Mouse (Mus musculus) lung, embryonic 15.5 days (tissue): ENCODE measurements at regions not wholly inside any gene's neighbourhood (a gene's known extent, or its start where the extent isn't known, plus 50 kb on each side); places are given as distances from the start of the nearest gene placed in this dataset.
"Not testable (repeated sequence)": the region's sequence is repeated elsewhere in the genome, so short reads cannot be mapped to it uniquely, and the experiment has no call there.

Experiments used
- ATAC-seq: fragments of 200-750 bp; cut with Nextera tagmentation; 2 replicates; pipeline ENCODE4 v1.8.0; 2017; ENCODE audit warnings: moderate number of reproducible peaks, borderline replicate concordance; ENCODE audit not compliant: low FRiP score, low TSS enrichment; ENCODE audit errors: extremely low read depth
- H3K27ac ChIP-seq: fragments of 300-500 bp; sonication (generic); 2 replicates; pipeline ENCODE4 v1.5.1; 2015; ENCODE audit warnings: moderate library complexity, mild to moderate bottlenecking, inconsistent platforms
- H3K27me3 ChIP-seq: fragments of 300-500 bp; sonication (generic); 2 replicates; pipeline ENCODE4 v1.6.1; 2015; ENCODE audit warnings: inconsistent platforms
- H3K36me3 ChIP-seq: fragments of 300-500 bp; sonication (generic); 2 replicates; pipeline ENCODE4 v1.6.1; 2015; ENCODE audit warnings: inconsistent platforms
- H3K4me1 ChIP-seq: fragments of 300-500 bp; sonication (generic); 2 replicates; pipeline ENCODE4 v1.6.1; 2015; ENCODE audit warnings: inconsistent platforms
- H3K4me2 ChIP-seq: fragments of 300-500 bp; sonication (generic); 2 replicates; pipeline ENCODE4 v1.6.1; 2015; ENCODE audit warnings: inconsistent platforms, mild to moderate bottlenecking, moderate library complexity
- H3K4me3 ChIP-seq: fragments of 300-500 bp; sonication (generic); 2 replicates; pipeline ENCODE4 v1.5.1; 2015; ENCODE audit warnings: mild to moderate bottlenecking, inconsistent platforms
- H3K9ac ChIP-seq: fragments of 300-500 bp; sonication (generic); 2 replicates; pipeline ENCODE4 v1.6.1; 2015; ENCODE audit warnings: inconsistent platforms
- H3K9me3 ChIP-seq: fragments of 300-500 bp; sonication (generic); 2 replicates; pipeline ENCODE4 v1.6.1; 2016; ENCODE audit warnings: inconsistent platforms
- WGBS: fragments of 180-500 bp; shearing (Covaris S2); methylation state at CpG from one replicate; pipeline ENCODE4 v1.1.7; 2015; 5-methylcytosine and 5-hydroxymethylcytosine counted together

- H3K27me3 ChIP-seq: no peaks in the 10 kb centered on the region
- 50% methylated on average over 3 of the region's 3 CpGs for WGBS
- no peaks in the 10 kb centered on the region for H3K36me3 ChIP-seq
- no peak overlapping the region for H3K9ac ChIP-seq
- no peaks in the 10 kb centered on the region for H3K4me1 ChIP-seq
- H3K27ac ChIP-seq: no peak overlapping the region
- no peaks in the 10 kb centered on the region for H3K9me3 ChIP-seq
- no peak overlapping the region for H3K4me3 ChIP-seq
- H3K4me2 ChIP-seq: no peak overlapping the region
- ATAC-seq: no peak
Measured at GRCm38 (mm10) chr13:32428482-32428881, 89.9 kb upstream of the Gmds start.

- H3K4me3 ChIP-seq: no peak overlapping the region
- H3K9me3 ChIP-seq: no peaks in the 10 kb centered on the region
- H3K36me3 ChIP-seq: no peaks in the 10 kb centered on the region
- H3K4me1 ChIP-seq: no peaks in the 10 kb centered on the region
- H3K4me2 ChIP-seq: no peak overlapping the region
- no peak for ATAC-seq
- H3K27ac ChIP-seq: no peak overlapping the region
- H3K27me3 ChIP-seq: no peaks in the 10 kb centered on the region
- no peak overlapping the region for H3K9ac ChIP-seq
- WGBS: 71% methylated on average over 13 of the region's 13 CpGs
Measured at GRCm38 (mm10) chr13:32426906-32427305, 88.4 kb upstream of the Gmds start.

- H3K36me3 ChIP-seq: no peaks in the 10 kb centered on the region
- H3K4me1 ChIP-seq: no peaks in the 10 kb centered on the region
- H3K27ac ChIP-seq: no peak overlapping the region
- H3K4me3 ChIP-seq: no peak overlapping the region
- H3K9ac ChIP-seq: no peak overlapping the region
- no peaks in the 10 kb centered on the region for H3K27me3 ChIP-seq
- H3K9me3 ChIP-seq: no peaks in the 10 kb centered on the region
- WGBS: 67% methylated on average over 7 of the region's 7 CpGs
- ATAC-seq: no peak
- H3K4me2 ChIP-seq: no peak overlapping the region
Measured at GRCm38 (mm10) chr13:32426199-32426598, 87.7 kb upstream of the Gmds start.

GRCm38 (mm10) chr13:32424543-32424942, 86.0 kb upstream of the Gmds start:
- H3K9me3 ChIP-seq, H3K36me3 ChIP-seq, H3K4me3 ChIP-seq, ATAC-seq, H3K9ac ChIP-seq, H3K4me2 ChIP-seq, H3K27me3 ChIP-seq, H3K4me1 ChIP-seq, H3K27ac ChIP-seq: not testable (repeated sequence)
- 82% methylated on average over 9 of the region's 9 CpGs for WGBS

- Histone ChIP-seq H3K9ac (no peak overlapping the region), H3K36me3 (no peaks in the 10 kb centered on the region), H3K4me2 (no peak overlapping the region), H3K27ac (no peak overlapping the region), H3K4me1 (no peaks in the 10 kb centered on the region), H3K27me3 (no peaks in the 10 kb centered on the region), H3K4me3 (no peak overlapping the region), H3K9me3 (no peaks in the 10 kb centered on the region)
- ATAC-seq: no peak
- WGBS: 44% methylated on average over 2 of the region's 2 CpGs
Measured at GRCm38 (mm10) chr13:32422485-32422884, 83.9 kb upstream of the Gmds start.

- H3K27ac ChIP-seq: no peak overlapping the region
- ATAC-seq: no peak
- no peaks in the 10 kb centered on the region for H3K4me1 ChIP-seq
- 77% methylated on average over 6 of the region's 6 CpGs for WGBS
- no peak overlapping the region for H3K9ac ChIP-seq
- H3K4me2 ChIP-seq: no peak overlapping the region
- H3K9me3 ChIP-seq: no peaks in the 10 kb centered on the region
- H3K27me3 ChIP-seq: no peaks in the 10 kb centered on the region
- H3K36me3 ChIP-seq: no peaks in the 10 kb centered on the region
- no peak overlapping the region for H3K4me3 ChIP-seq
Measured at GRCm38 (mm10) chr13:32419326-32419725, 80.8 kb upstream of the Gmds start.

- Histone ChIP-seq H3K4me2 (no peak overlapping the region), H3K9me3 (no peaks in the 10 kb centered on the region), H3K9ac (no peak overlapping the region), H3K36me3 (no peaks in the 10 kb centered on the region), H3K4me3 (no peak overlapping the region), H3K27me3 (no peaks in the 10 kb centered on the region), H3K27ac (no peak overlapping the region), H3K4me1 (no peaks in the 10 kb centered on the region)
- no peak for ATAC-seq
- whole genome bisulfite sequencing: 83% methylated on average over 2 of the region's 2 CpGs
Measured at GRCm38 (mm10) chr13:32418655-32419054, 80.1 kb upstream of the Gmds start.

- H3K9me3 ChIP-seq: no peaks in the 10 kb centered on the region
Measured at GRCm38 (mm10) chr13:32417907-32418306, 79.4 kb upstream of the Gmds start.

GRCm38 (mm10) chr13:32411287-32411935, 72.9 kb upstream of the Gmds start:
- Histone ChIP-seq H3K36me3 (no peaks in the 10 kb centered on the region), H3K27ac (no peak overlapping the region), H3K4me1 (no peaks in the 10 kb centered on the region), H3K9me3 (no peaks in the 10 kb centered on the region), H3K4me3 (no peak overlapping the region), H3K27me3 (peaks cover 5% of the 10 kb centered on the region; the same call in 1 of the 2 replicates), H3K4me2 (no peak overlapping the region), H3K9ac (no peak overlapping the region)
- ATAC-seq: no peak
- WGBS: 28% methylated on average over 14 of the region's 14 CpGs

More at GRCm38 (mm10) chr13:32417907-32418306, 79.4 kb upstream of the Gmds start:
- Histone ChIP-seq H3K4me2 (no peak overlapping the region), H3K4me3 (no peak overlapping the region), H3K27me3 (no peaks in the 10 kb centered on the region; the same call in 1 of the 2 replicates), H3K9ac (no peak overlapping the region), H3K4me1 (no peaks in the 10 kb centered on the region), H3K36me3 (no peaks in the 10 kb centered on the region), H3K27ac (no peak overlapping the region)
- no peak for ATAC-seq

GRCm38 (mm10) chr13:32410065-32410464, 71.5 kb upstream of the Gmds start:
- no peak overlapping the region for H3K4me2 ChIP-seq
- H3K4me1 ChIP-seq: no peaks in the 10 kb centered on the region
- no peak overlapping the region for H3K27ac ChIP-seq
- H3K36me3 ChIP-seq: no peaks in the 10 kb centered on the region
- peaks cover 5% of the 10 kb centered on the region; the same call in 1 of the 2 replicates for H3K27me3 ChIP-seq
- 68% methylated on average over 6 of the region's 6 CpGs for WGBS
- H3K4me3 ChIP-seq: no peak overlapping the region
- H3K9me3 ChIP-seq: no peaks in the 10 kb centered on the region
- ATAC-seq: no peak
- H3K9ac ChIP-seq: no peak overlapping the region

- Histone ChIP-seq H3K36me3 (no peaks in the 10 kb centered on the region), H3K9ac (no peak overlapping the region), H3K4me3 (no peak overlapping the region), H3K9me3 (no peaks in the 10 kb centered on the region), H3K27me3 (no peaks in the 10 kb centered on the region), H3K4me2 (no peak overlapping the region), H3K4me1 (no peaks in the 10 kb centered on the region), H3K27ac (no peak overlapping the region)
- WGBS: 47% methylated on average over 1 of the region's 1 CpGs
- no peak for ATAC-seq
Measured at GRCm38 (mm10) chr13:32398616-32399015, 60.1 kb upstream of the Gmds start.
